Mouse (Mus musculus) cortical plate, adult 2 months (tissue): ENCODE measurements around the gene Usp24.

Source experiments
- CTCF ChIP-seq: fragments of 200-500 bp; IDR thresholded peaks from 2 replicates; pipeline ENCODE4 v1.5.1; 2011; ENCODE audit warnings: mild to moderate bottlenecking, control low read depth, low read length; ENCODE audit not compliant: insufficient read depth; ENCODE audit errors: extremely low read depth
- POLR2A ChIP-seq: fragments of 200-500 bp; IDR thresholded peaks from 2 replicates; pipeline ENCODE4 v1.6.1; 2011; ENCODE audit warnings: mild to moderate bottlenecking, low read length, control low read depth; ENCODE audit not compliant: insufficient read depth; ENCODE audit errors: extremely low read depth

GRCm38 (mm10) chr4:106318976-106319375 lies 3.0 kb downstream of the Usp24 start:
- TF ChIP-seq CTCF (no peak), POLR2A (no peak)
